Mouse (Mus musculus) liver, postnatal 0 days (tissue): ENCODE data around the gene Polr1e. TPM values are rescaled to one million over a fixed set of nuclear protein-coding genes. Genes with fewer than 3 reads are reported as not detected.

Experiments
- ATAC-seq: fragments of 200-750 bp; cut with Nextera tagmentation; 2 replicates; pipeline ENCODE4 v1.8.0; 2017; ENCODE audit warnings: mild to moderate bottlenecking, moderate library complexity
- DNase-seq: peaks from one replicate; pipeline ENCODE4 v3.0.0-alpha.2; 2016
- H3K27ac ChIP-seq: fragments of 300-500 bp; sonication (generic); 2 replicates; pipeline ENCODE4 v1.5.1; 2014; ENCODE audit warnings: antibody characterized with exemption, moderate library complexity, mild to moderate bottlenecking, low read depth
- H3K27me3 ChIP-seq: fragments of 300-500 bp; sonication (generic); 2 replicates; pipeline ENCODE4 v1.6.1; 2014; ENCODE audit warnings: low read length, control low read depth, mixed read lengths; ENCODE audit not compliant: insufficient read depth
- H3K36me3 ChIP-seq: fragments of 300-500 bp; sonication (generic); replicated peaks from 2 replicates; pipeline ENCODE4 v1.6.1; 2014; ENCODE audit warnings: mild to moderate bottlenecking, control low read depth, low read length, moderate library complexity, mixed read lengths; ENCODE audit not compliant: insufficient read depth
- H3K4me1 ChIP-seq: fragments of 300-500 bp; sonication (generic); 2 replicates; pipeline ENCODE4 v1.6.1; 2014; ENCODE audit warnings: antibody characterized with exemption, mild to moderate bottlenecking, control low read depth; ENCODE audit not compliant: insufficient read depth
- H3K4me2 ChIP-seq: fragments of 300-500 bp; sonication (generic); 2 replicates; pipeline ENCODE4 v1.6.1; 2014; ENCODE audit warnings: low read depth, mild to moderate bottlenecking, low read length, moderate library complexity, mixed read lengths
- H3K4me3 ChIP-seq: fragments of 300-500 bp; sonication (generic); 2 replicates; pipeline ENCODE4 v1.5.1; 2014; ENCODE audit warnings: low read depth, low read length
- H3K9ac ChIP-seq: fragments of 300-500 bp; sonication (generic); replicated peaks from 2 replicates; pipeline ENCODE4 v1.6.1; 2014; ENCODE audit warnings: mild to moderate bottlenecking, moderate library complexity
- H3K9me3 ChIP-seq: fragments of 300-500 bp; sonication (generic); 2 replicates; pipeline ENCODE4 v1.6.1; 2016; ENCODE audit warnings: mild to moderate bottlenecking, control low read depth, low read length, mixed read lengths
- CTCF ChIP-seq: sonication (generic); IDR thresholded peaks from 2 replicates; pipeline ENCODE4 v1.5.1; 2016; ENCODE audit warnings: antibody characterized with exemption, low read depth
- EP300 ChIP-seq: IDR thresholded peaks from 2 replicates; pipeline ENCODE4 v1.6.1; 2016; ENCODE audit warnings: antibody characterized with exemption, low read depth, mild to moderate bottlenecking
- WGBS: fragments of 180-500 bp; shearing (Covaris S2); extraction: QIAGEN DNeasy Blood & Tissue Kit; methylation state at CpG from one replicate; pipeline ENCODE4 v1.1.7; 2014; ENCODE audit not compliant: insufficient replicate concordance; 5-methylcytosine and 5-hydroxymethylcytosine counted together
- polyA plus RNA-seq: library from polyadenylated mRNA; unstranded; fragments of >200 nt; fragmentation: Nextera tagmentation; extraction: Ambion mirVana; gene quantifications from 2 replicates; pipeline ENCODE4 v1.2.1, GENCODE M21; 2015

Gene Polr1e
- polyA plus RNA-seq, 1 experiment from 2014 or later: 11.0 TPM

GRCm38 (mm10) chr4:44994776-44995175 is 23.6 kb upstream of the Polr1e start:
- Histone ChIP-seq H3K9ac (no peak overlapping the region), H3K4me1 (peaks cover 19% of the 10 kb centered on the region), H3K27ac (no peak overlapping the region)

GRCm38 (mm10) chr4:44998071-44998470 is 20.3 kb upstream of the Polr1e start:
- peaks cover 19% of the 10 kb centered on the region for H3K4me1 ChIP-seq
- no peak for DNase-seq
- no peak for ATAC-seq

More at GRCm38 (mm10) chr4:44994776-44995175, 23.6 kb upstream of the Polr1e start:
- H3K9me3 ChIP-seq: no peaks in the 10 kb centered on the region
- H3K4me2 ChIP-seq: no peak overlapping the region
- no peak for TF ChIP-seq EP300
- no peak for TF ChIP-seq CTCF
- H3K4me3 ChIP-seq: no peak overlapping the region
- no peak for DNase-seq
- peaks cover 24% of the 10 kb centered on the region for H3K36me3 ChIP-seq
- no peaks in the 10 kb centered on the region for H3K27me3 ChIP-seq
- WGBS: 85% methylated on average over 18 of the region's 18 CpGs
- ATAC-seq: no peak

GRCm38 (mm10) chr4:45000001-45000400 is 18.4 kb upstream of the Polr1e start:
- Histone ChIP-seq H3K9ac (no peak overlapping the region), H3K9me3 (no peaks in the 10 kb centered on the region), H3K27ac (no peak overlapping the region), H3K36me3 (peaks cover 2% of the 10 kb centered on the region), H3K4me1 (peaks cover 11% of the 10 kb centered on the region), H3K27me3 (no peaks in the 10 kb centered on the region), H3K4me2 (no peak overlapping the region), H3K4me3 (no peak overlapping the region)
- 74% methylated on average over 6 of the region's 6 CpGs for WGBS
- ATAC-seq (no peak), DNase-seq (no peak)
- no peak for TF ChIP-seq CTCF
- TF ChIP-seq EP300: no peak

More at GRCm38 (mm10) chr4:44998071-44998470, 20.3 kb upstream of the Polr1e start:
- Histone ChIP-seq H3K4me3 (no peak overlapping the region), H3K9me3 (no peaks in the 10 kb centered on the region), H3K27ac (no peak overlapping the region), H3K27me3 (no peaks in the 10 kb centered on the region), H3K9ac (no peak overlapping the region), H3K36me3 (peaks cover 12% of the 10 kb centered on the region), H3K4me2 (no peak overlapping the region)
- 70% methylated on average over 3 of the region's 3 CpGs for WGBS
- TF ChIP-seq EP300 (no peak), CTCF (no peak)

GRCm38 (mm10) chr4:45005452-45005851 is 12.9 kb upstream of the Polr1e start:
- ATAC-seq (peak; percentile 72; the same call in 1 of the 2 replicates), DNase-seq (no peak)
- Histone ChIP-seq H3K4me2 (no peak overlapping the region), H3K27ac (0 out of 2 replicates have a peak overlapping the region, but pooled peaks have one; percentile 26), H3K4me3 (no peak overlapping the region), H3K4me1 (peaks cover 9% of the 10 kb centered on the region), H3K27me3 (no peaks in the 10 kb centered on the region), H3K36me3 (no peaks in the 10 kb centered on the region), H3K9me3 (no peaks in the 10 kb centered on the region), H3K9ac (no peak overlapping the region)
- TF ChIP-seq CTCF: no peak
- TF ChIP-seq EP300: no peak
- 52% methylated on average over 3 of the region's 3 CpGs for WGBS

- TF ChIP-seq EP300 (no peak), CTCF (no peak)
- peak; percentile 59 for DNase-seq
Observed at GRCm38 (mm10) chr4:45010806-45011415, 7.5 kb upstream of the Polr1e start.

GRCm38 (mm10) chr4:45011581-45012104 is 6.7 kb upstream of the Polr1e start:
- Histone ChIP-seq H3K27me3 (no peaks in the 10 kb centered on the region), H3K4me3 (peak overlapping the region; percentile 72), H3K9me3 (no peaks in the 10 kb centered on the region), H3K27ac (peak overlapping the region; percentile 96), H3K36me3 (no peaks in the 10 kb centered on the region), H3K9ac (peak overlapping the region; percentile 87), H3K4me1 (peaks cover 22% of the 10 kb centered on the region), H3K4me2 (peak overlapping the region; percentile 95)
- ATAC-seq (peak; percentile 1), DNase-seq (peak; percentile 80)
- TF ChIP-seq CTCF (no peak), EP300 (no peak)
- 1% methylated on average over 31 of the region's 31 CpGs for WGBS

More at GRCm38 (mm10) chr4:45010806-45011415, 7.5 kb upstream of the Polr1e start:
- Histone ChIP-seq H3K36me3 (no peaks in the 10 kb centered on the region), H3K4me2 (peak overlapping the region; percentile 95), H3K4me3 (peak overlapping the region; percentile 72), H3K27me3 (no peaks in the 10 kb centered on the region), H3K9me3 (no peaks in the 10 kb centered on the region), H3K9ac (peak overlapping the region; percentile 87), H3K4me1 (peaks cover 22% of the 10 kb centered on the region), H3K27ac (peak overlapping the region; percentile 96)
- ATAC-seq: no peak
- WGBS: 10% methylated on average over 11 of the region's 11 CpGs
